Mouse (Mus musculus) liver, embryonic 16.5 days (tissue): ENCODE measurements around the gene Pcolce2. TPM values are rescaled to one million over a fixed set of nuclear protein-coding genes. Genes with fewer than 3 reads are reported as not detected.
A peak's percentile ranks its signal among the peaks of the same experiment; 100 is the strongest.

Experiments used
- ATAC-seq: fragments of 200-750 bp; cut with Nextera tagmentation; 2 replicates; pipeline ENCODE4 v1.8.0; 2017; ENCODE audit warnings: low read depth, mild to moderate bottlenecking, moderate number of reproducible peaks, moderate library complexity
- H3K27ac ChIP-seq: fragments of 300-500 bp; sonication (generic); 2 replicates; pipeline ENCODE4 v1.5.1; 2014; ENCODE audit warnings: mild to moderate bottlenecking, low read length
- H3K27me3 ChIP-seq: fragments of 300-500 bp; sonication (generic); 2 replicates; pipeline ENCODE4 v1.6.1; 2014; ENCODE audit warnings: low read depth, low read length, mixed read lengths; ENCODE audit not compliant: control insufficient read depth, insufficient read depth
- H3K36me3 ChIP-seq: fragments of 300-500 bp; sonication (generic); 2 replicates; pipeline ENCODE4 v1.6.1; 2014; ENCODE audit warnings: mild to moderate bottlenecking; ENCODE audit not compliant: control insufficient read depth, insufficient read depth
- H3K4me1 ChIP-seq: fragments of 300-500 bp; sonication (generic); 2 replicates; pipeline ENCODE4 v1.6.1; 2014; ENCODE audit warnings: low read depth, low read length, mixed read lengths; ENCODE audit not compliant: control insufficient read depth
- H3K4me2 ChIP-seq: fragments of 300-500 bp; sonication (generic); 2 replicates; pipeline ENCODE4 v1.6.1; 2014; ENCODE audit warnings: low read depth, low read length, mixed read lengths
- H3K4me3 ChIP-seq: fragments of 300-500 bp; sonication (generic); 2 replicates; pipeline ENCODE4 v1.5.1; 2014; ENCODE audit warnings: low read depth, mild to moderate bottlenecking, low read length
- H3K9ac ChIP-seq: fragments of 300-500 bp; sonication (generic); 2 replicates; pipeline ENCODE4 v1.6.1; 2014; ENCODE audit warnings: low read depth, low read length
- H3K9me3 ChIP-seq: fragments of 300-500 bp; sonication (generic); replicated peaks from 2 replicates; pipeline ENCODE4 v1.6.1; 2016; ENCODE audit warnings: low read length; ENCODE audit not compliant: control insufficient read depth
- WGBS: fragments of 180-500 bp; shearing (Covaris S2); extraction: QIAGEN DNeasy Blood & Tissue Kit; methylation state at CpG from one replicate; pipeline ENCODE4 v1.1.7; 2014; ENCODE audit not compliant: insufficient replicate concordance; 5-methylcytosine and 5-hydroxymethylcytosine counted together
- polyA plus RNA-seq: library from polyadenylated mRNA; unstranded; fragments of >200 nt; fragmentation: Nextera tagmentation; extraction: Ambion mirVana; gene quantifications from 2 replicates; pipeline ENCODE4 v1.2.1, GENCODE M21; 2015

The Pcolce2 gene
- 5.1 and 7.0 TPM in 2 replicates for polyA plus RNA-seq

- Histone ChIP-seq H3K4me2 (peak within 1 kb of the TSS; percentile 55), H3K9ac (peak within 1 kb of the TSS; percentile 34; the same call in 1 of the 2 replicates), H3K4me1 (no peaks in the 10 kb centered on the region), H3K27ac (no peak within 1 kb of the TSS), H3K36me3 (no peaks in the 10 kb centered on the region), H3K27me3 (peaks cover 32% of the 10 kb centered on the region), H3K9me3 (no peaks in the 10 kb centered on the region), H3K4me3 (peak within 1 kb of the TSS; percentile 53)
- ATAC-seq = peak; percentile 75
- 1% methylated on average over 59 of the region's 71 CpGs for WGBS
Observed at GRCm38 (mm10) chr9:95637271-95638181, at the start of gene Pcolce2. Gene Pcolce2 (plus strand): TSS chr9:95637601.

GRCm38 (mm10) chr9:95588070-95588469 lies 49.3 kb upstream of the Pcolce2 start:
- no peak overlapping the region for H3K9ac ChIP-seq
- H3K4me3 ChIP-seq = no peak overlapping the region
- H3K9me3 ChIP-seq = no peaks in the 10 kb centered on the region
- H3K27ac ChIP-seq = no peak overlapping the region
- H3K4me1 ChIP-seq = no peaks in the 10 kb centered on the region
- 71% methylated on average over 7 of the region's 7 CpGs for WGBS
- ATAC-seq = no peak
- H3K27me3 ChIP-seq = no peaks in the 10 kb centered on the region; the same call in 1 of the 2 replicates
- H3K4me2 ChIP-seq = no peak overlapping the region
- H3K36me3 ChIP-seq = no peaks in the 10 kb centered on the region

GRCm38 (mm10) chr9:95594291-95594690 lies 43.1 kb upstream of the Pcolce2 start:
- Histone ChIP-seq H3K4me2 (no peak overlapping the region), H3K4me1 (no peaks in the 10 kb centered on the region), H3K9me3 (no peaks in the 10 kb centered on the region), H3K4me3 (no peak overlapping the region), H3K27ac (no peak overlapping the region), H3K9ac (no peak overlapping the region), H3K27me3 (no peaks in the 10 kb centered on the region), H3K36me3 (no peaks in the 10 kb centered on the region)
- 51% methylated on average over 4 of the region's 4 CpGs for WGBS
- no peak for ATAC-seq

GRCm38 (mm10) chr9:95597466-95598178 lies 39.8 kb upstream of the Pcolce2 start:
- Histone ChIP-seq H3K36me3 (no peaks in the 10 kb centered on the region), H3K4me3 (no peak overlapping the region), H3K27me3 (no peaks in the 10 kb centered on the region), H3K4me2 (no peak overlapping the region), H3K9ac (no peak overlapping the region), H3K4me1 (no peaks in the 10 kb centered on the region), H3K27ac (no peak overlapping the region), H3K9me3 (no peaks in the 10 kb centered on the region)
- no peak for ATAC-seq
- 44% methylated on average over 13 of the region's 13 CpGs for WGBS

- Histone ChIP-seq H3K4me1 (no peaks in the 10 kb centered on the region), H3K9me3 (no peaks in the 10 kb centered on the region), H3K27me3 (no peaks in the 10 kb centered on the region), H3K4me2 (no peak overlapping the region), H3K4me3 (no peak overlapping the region), H3K36me3 (no peaks in the 10 kb centered on the region), H3K9ac (no peak overlapping the region), H3K27ac (no peak overlapping the region)
- ATAC-seq = no peak
- WGBS = 48% methylated on average over 19 of the region's 19 CpGs
Observed at GRCm38 (mm10) chr9:95598179-95598721, 39.2 kb upstream of the Pcolce2 start.

- Histone ChIP-seq H3K4me2 (no peak overlapping the region), H3K4me3 (no peak overlapping the region), H3K9me3 (no peaks in the 10 kb centered on the region), H3K27ac (no peak overlapping the region), H3K4me1 (no peaks in the 10 kb centered on the region), H3K9ac (no peak overlapping the region), H3K27me3 (no peaks in the 10 kb centered on the region), H3K36me3 (no peaks in the 10 kb centered on the region)
- WGBS = 67% methylated on average over 4 of the region's 4 CpGs
- no peak for ATAC-seq
Observed at GRCm38 (mm10) chr9:95599399-95599798, 38.0 kb upstream of the Pcolce2 start.

- no peaks in the 10 kb centered on the region for H3K4me1 ChIP-seq
- ATAC-seq = no peak
- no peaks in the 10 kb centered on the region for H3K36me3 ChIP-seq
- H3K9ac ChIP-seq = no peak overlapping the region
- no peaks in the 10 kb centered on the region for H3K9me3 ChIP-seq
- 55% methylated on average over 3 of the region's 3 CpGs for WGBS
- no peaks in the 10 kb centered on the region for H3K27me3 ChIP-seq
- no peak overlapping the region for H3K4me2 ChIP-seq
- H3K27ac ChIP-seq = no peak overlapping the region
- H3K4me3 ChIP-seq = no peak overlapping the region
Observed at GRCm38 (mm10) chr9:95602849-95603248, 34.6 kb upstream of the Pcolce2 start.

- no peak overlapping the region for H3K4me3 ChIP-seq
- no peaks in the 10 kb centered on the region for H3K4me1 ChIP-seq
- H3K36me3 ChIP-seq = no peaks in the 10 kb centered on the region
- H3K9me3 ChIP-seq = no peaks in the 10 kb centered on the region
- no peak overlapping the region for H3K4me2 ChIP-seq
- ATAC-seq = no peak
- 67% methylated on average over 9 of the region's 9 CpGs for WGBS
- H3K27ac ChIP-seq = no peak overlapping the region
- no peaks in the 10 kb centered on the region for H3K27me3 ChIP-seq
- H3K9ac ChIP-seq = no peak overlapping the region
Observed at GRCm38 (mm10) chr9:95603316-95603715, 34.1 kb upstream of the Pcolce2 start.
